Mouse (Mus musculus): Measurements from ENCODE around the gene Stk24.

DNA sequence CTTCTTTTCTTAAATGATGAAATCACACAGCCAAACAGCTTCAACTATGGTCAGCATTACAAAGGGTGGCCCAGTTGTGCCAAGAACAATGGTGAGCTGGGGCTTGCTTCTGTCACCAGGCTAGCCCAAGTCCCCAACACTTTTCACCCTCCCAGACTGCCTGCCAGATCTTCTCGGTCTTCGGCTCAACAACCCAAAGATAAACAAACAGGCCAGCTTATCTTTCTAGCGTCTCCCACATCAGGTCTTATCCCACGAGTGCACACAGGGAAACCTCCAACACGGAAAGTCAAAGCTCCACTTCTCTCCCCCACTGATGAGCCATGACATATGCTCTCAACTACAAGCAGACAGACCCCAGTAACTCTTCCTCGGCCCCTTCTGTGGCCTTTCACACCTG lies 24.1 kb downstream of the Stk24 start:
- TF ChIP-seq POLR2A (IDR thresholded peaks at IDR 0.05; ENCODE audit: insufficient read depth, low read depth, low read length) (no peak), CTCF (IDR thresholded peaks at IDR 0.05) (no peak), EP300 (IDR thresholded peaks at IDR 0.05; ENCODE audit: insufficient read depth, low read depth, low read length) (no peak)
